Comparison of ENCODE assay signal across 8 mouse cellular contexts in genomic region chr8:105622421-105622920, GRCm38 (mm10). TPM values are rescaled to one million over a fixed set of nuclear protein-coding genes. Genes with fewer than 3 reads are reported as not detected.
DNase-seq lines count a peak whose midpoint lies in the region; ATAC-seq lines count a peak whose summit lies in the region.

No protein-coding gene starts in this region.

- peak; percentile 88 for ATAC-seq in hindbrain, embryonic 14.5 days (ENCODE audit: low FRiP score)

- DNase-seq in R1 (ENCODE audit: low read depth, low spot score): peak; percentile 98
- peak; percentile 95 to 98 for DNase-seq in cerebellum, postnatal 14 days
- DNase-seq in frontal cortex, postnatal 25 days (ENCODE audit: low spot score in 2 of 2): peak; percentile 95 to 96
- DNase-seq in hindbrain, embryonic 14.5 days (ENCODE audit: low spot score): peak; percentile 96
- peak; percentile 94 to 98 for DNase-seq in layer of hippocampus, postnatal 25 days (ENCODE audit: extremely low spot score in 1 of 2, low spot score in 1 of 2)
- peak; percentile 98 for DNase-seq in lung, postnatal 14 days
- DNase-seq in retina, adult 2 months (ENCODE audit: low read depth, low spot score): peak; percentile 84
- DNase-seq in thymus, postnatal 25 days: peak; percentile 98

- 7% methylated on average over 8 of the region's 8 CpGs for WGBS in hindbrain, embryonic 14.5 days

- H3K4me3 ChIP-seq in hindbrain, embryonic 14.5 days (replicated peaks; ENCODE audit: low read length): no peak overlapping the region

- no peaks in the 10 kb centered on the region for H3K9me3 ChIP-seq in hindbrain, embryonic 14.5 days (ENCODE audit: control insufficient read depth, low read length)

- H3K27ac ChIP-seq in hindbrain, embryonic 14.5 days: peak overlapping the region; percentile 60; the same call in 1 of the 2 replicates

- peaks cover 64% of the 10 kb centered on the region for H3K36me3 ChIP-seq in hindbrain, embryonic 14.5 days (replicated peaks; ENCODE audit: control insufficient read depth, insufficient read depth)

- no peak overlapping the region for H3K4me2 ChIP-seq in hindbrain, embryonic 14.5 days (replicated peaks)

- H3K4me1 ChIP-seq in hindbrain, embryonic 14.5 days (replicated peaks; ENCODE audit: control insufficient read depth, insufficient read depth, low read length): 0 out of 2 replicates have a peak, but pooled peaks cover 7% of the 10 kb centered on the region

- H3K27me3 ChIP-seq in hindbrain, embryonic 14.5 days (ENCODE audit: control insufficient read depth, insufficient read depth, low read length): no peaks in the 10 kb centered on the region

- H3K9ac ChIP-seq in hindbrain, embryonic 14.5 days: no peak overlapping the region

RNA-seq across cellular contexts. Expression of gene Ctcf, which starts 13.9 kb away (rescaled TPM):
- polyA plus RNA-seq in hindbrain, embryonic 14.5 days (2014; fragmentation: Nextera tagmentation; extraction: Ambion mirVana): 76.9 and 79.1 TPM in 2 replicates
- total RNA-seq in layer of hippocampus, postnatal 25 days (2021): 10 to 100 TPM; 63.3 to 71.7 TPM

RNA-seq across cellular contexts. Expression of gene Agrp, which starts 14.7 kb away (rescaled TPM):
- polyA plus RNA-seq in hindbrain, embryonic 14.5 days (2014; fragmentation: Nextera tagmentation; extraction: Ambion mirVana): 0.84 TPM in 1 of 2 replicates, not detected in the other
- not detected for total RNA-seq in layer of hippocampus, postnatal 25 days (2021)

RNA-seq across cellular contexts. Expression of gene Ripor1, which starts 17.4 kb away (rescaled TPM):
- 30.6 and 32.6 TPM in 2 replicates for polyA plus RNA-seq in hindbrain, embryonic 14.5 days (2014; fragmentation: Nextera tagmentation; extraction: Ambion mirVana)
- total RNA-seq in layer of hippocampus, postnatal 25 days (2021): 10 to 100 TPM; 83.2 to 92.9 TPM

RNA-seq across cellular contexts. Expression of gene Atp6v0d1, which starts 56.6 kb away (rescaled TPM):
- polyA plus RNA-seq in hindbrain, embryonic 14.5 days (2014; fragmentation: Nextera tagmentation; extraction: Ambion mirVana): 231 and 245 TPM in 2 replicates
- 100 to 1,000 TPM; 293 to 332 TPM for total RNA-seq in layer of hippocampus, postnatal 25 days (2021)
